Mouse (Mus musculus) cortical plate, adult 2 months (tissue): ENCODE results near the gene Txn2. TPM values are rescaled to one million over a fixed set of nuclear protein-coding genes. Genes with fewer than 3 reads are reported as not detected.

Source experiments
- H3K27ac ChIP-seq: fragments of 200-500 bp; 2 replicates; pipeline ENCODE4 v1.5.1; 2012; ENCODE audit warnings: low read length, control low read depth, inconsistent platforms; ENCODE audit not compliant: insufficient read depth
- H3K4me1 ChIP-seq: fragments of 200-500 bp; 2 replicates; pipeline ENCODE4 v1.6.1; 2011; ENCODE audit warnings: low read length; ENCODE audit not compliant: control insufficient read depth, insufficient read depth
- H3K4me3 ChIP-seq: fragments of 200-500 bp; 2 replicates; pipeline ENCODE4 v1.5.1; 2011; ENCODE audit warnings: mild to moderate bottlenecking, low read length, control low read depth; ENCODE audit not compliant: insufficient read depth
- CTCF ChIP-seq: fragments of 200-500 bp; IDR thresholded peaks from 2 replicates; pipeline ENCODE4 v1.5.1; 2011; ENCODE audit warnings: mild to moderate bottlenecking, control low read depth, low read length; ENCODE audit not compliant: insufficient read depth; ENCODE audit errors: extremely low read depth
- POLR2A ChIP-seq: fragments of 200-500 bp; IDR thresholded peaks from 2 replicates; pipeline ENCODE4 v1.6.1; 2011; ENCODE audit warnings: mild to moderate bottlenecking, low read length, control low read depth; ENCODE audit not compliant: insufficient read depth; ENCODE audit errors: extremely low read depth
- polyA plus RNA-seq: library from polyadenylated mRNA; depleted of rRNA; stranded (reverse); fragments of >200 nt; gene quantifications from 2 replicates; pipeline ENCODE4 v1.2.3, GENCODE M21; 2012

Gene Txn2
- polyA plus RNA-seq, 1 experiment: 197 TPM

DNA sequence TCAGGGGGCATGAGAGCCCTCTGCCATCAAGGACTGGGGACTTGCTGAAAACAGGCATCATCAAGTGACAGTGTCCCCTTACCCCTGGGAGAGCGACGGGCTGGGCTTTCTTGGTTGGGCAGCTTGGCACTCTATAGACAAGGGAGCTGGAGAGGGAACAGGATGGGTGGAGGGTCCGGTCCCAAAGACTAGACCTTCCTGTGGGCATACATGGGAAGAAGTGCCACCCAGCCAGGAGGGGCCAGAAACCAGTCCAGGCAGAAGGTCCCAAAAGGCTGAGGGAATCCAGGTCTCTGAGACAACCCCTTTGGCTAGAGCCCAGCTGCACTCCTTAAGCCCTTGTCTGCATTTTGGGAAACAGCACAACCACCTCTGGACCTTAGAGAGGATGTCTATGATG is 14.3 kb downstream of the Txn2 start:
- no peak overlapping the region for H3K27ac ChIP-seq
- TF ChIP-seq CTCF: no peak
- TF ChIP-seq POLR2A: no peak
- no peak overlapping the region for H3K4me3 ChIP-seq
- H3K4me1 ChIP-seq: no peaks in the 10 kb centered on the region

- no peaks in the 10 kb centered on the region for H3K4me1 ChIP-seq
- TF ChIP-seq POLR2A (no peak), CTCF (no peak)
- no peak overlapping the region for H3K4me3 ChIP-seq
- no peak overlapping the region for H3K27ac ChIP-seq
Observed at GRCm38 (mm10) chr15:77913054-77913453, 15.8 kb downstream of the Txn2 start.

GRCm38 (mm10) chr15:77912585-77912984 is 16.2 kb downstream of the Txn2 start:
- no peaks in the 10 kb centered on the region for H3K4me1 ChIP-seq
- no peak overlapping the region for H3K4me3 ChIP-seq
- no peak for TF ChIP-seq CTCF
- TF ChIP-seq POLR2A: no peak
- H3K27ac ChIP-seq: peak overlapping the region; percentile 14; the same call in 1 of the 2 replicates

GRCm38 (mm10) chr15:77912048-77912447 is 16.8 kb downstream of the Txn2 start:
- Histone ChIP-seq H3K27ac (peak overlapping the region; percentile 14; the same call in 1 of the 2 replicates), H3K4me1 (no peaks in the 10 kb centered on the region), H3K4me3 (no peak overlapping the region)
- no peak for TF ChIP-seq CTCF
- no peak for TF ChIP-seq POLR2A

DNA sequence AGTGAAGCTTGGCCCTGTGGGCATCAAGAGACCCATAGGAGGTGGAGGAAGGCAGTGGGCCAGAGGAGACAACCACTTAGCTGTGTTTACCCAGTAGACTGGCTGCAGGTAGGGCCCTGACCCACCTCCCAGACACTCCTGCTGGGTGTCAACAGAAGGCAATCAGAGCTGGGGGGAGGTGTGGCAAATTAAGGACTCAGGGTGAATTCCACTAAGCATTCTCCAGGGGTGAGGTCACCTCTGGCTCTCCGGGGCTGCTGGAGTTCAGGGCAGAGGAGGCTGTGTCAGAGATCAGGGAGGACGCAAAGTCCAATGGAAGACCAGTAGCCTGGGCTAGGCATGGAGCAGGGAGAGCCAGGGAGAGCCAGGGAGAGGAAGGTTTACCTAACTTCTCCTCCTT is 17.7 kb downstream of the Txn2 start:
- Histone ChIP-seq H3K4me1 (no peaks in the 10 kb centered on the region), H3K27ac (no peak overlapping the region), H3K4me3 (no peak overlapping the region)
- TF ChIP-seq POLR2A (no peak), CTCF (no peak)

DNA sequence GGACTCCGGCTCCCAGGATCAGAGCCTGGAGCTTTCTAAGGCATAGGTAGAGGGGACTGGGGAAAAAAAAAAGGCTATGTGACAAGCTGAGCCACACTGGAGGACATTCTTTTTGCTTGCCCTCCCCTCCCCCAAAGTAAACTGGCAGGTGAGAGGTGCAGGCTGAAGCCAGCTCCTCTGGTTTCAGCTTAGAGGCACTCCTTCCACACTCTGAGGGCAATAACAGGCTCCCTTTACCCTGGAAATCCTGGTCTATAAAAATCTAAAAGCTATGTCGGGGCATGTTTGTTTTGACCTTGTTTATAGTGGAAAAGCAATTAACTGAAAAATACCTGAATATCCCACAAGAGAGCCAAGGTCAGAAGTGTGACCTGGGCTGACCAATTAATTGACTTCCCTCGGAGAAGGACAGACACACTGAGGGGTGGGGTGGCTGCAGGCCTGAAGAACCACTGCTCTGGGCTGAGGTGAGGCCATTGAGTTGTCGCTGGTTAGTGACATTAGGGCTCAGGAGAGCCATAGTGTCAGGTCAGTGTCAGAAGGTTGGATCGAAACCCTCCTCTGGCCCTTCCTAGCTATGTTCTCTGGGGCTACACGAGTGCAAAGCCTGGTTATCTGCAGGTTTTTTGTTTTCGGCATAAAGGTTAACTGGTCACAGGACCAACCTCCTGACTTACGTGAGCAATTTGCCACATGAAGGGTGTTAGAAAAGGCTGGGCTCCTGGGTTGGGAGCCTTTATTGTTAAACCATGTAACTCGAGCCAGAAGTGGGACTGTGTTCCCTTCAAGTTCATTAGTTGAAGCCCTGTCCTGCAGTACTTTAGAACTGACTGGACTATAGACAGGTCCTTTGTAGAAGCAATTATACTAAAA is 20.9 kb downstream of the Txn2 start:
- no peak overlapping the region for H3K4me3 ChIP-seq
- TF ChIP-seq POLR2A: no peak
- TF ChIP-seq CTCF: no peak
- H3K27ac ChIP-seq: no peak overlapping the region
- H3K4me1 ChIP-seq: no peaks in the 10 kb centered on the region

DNA sequence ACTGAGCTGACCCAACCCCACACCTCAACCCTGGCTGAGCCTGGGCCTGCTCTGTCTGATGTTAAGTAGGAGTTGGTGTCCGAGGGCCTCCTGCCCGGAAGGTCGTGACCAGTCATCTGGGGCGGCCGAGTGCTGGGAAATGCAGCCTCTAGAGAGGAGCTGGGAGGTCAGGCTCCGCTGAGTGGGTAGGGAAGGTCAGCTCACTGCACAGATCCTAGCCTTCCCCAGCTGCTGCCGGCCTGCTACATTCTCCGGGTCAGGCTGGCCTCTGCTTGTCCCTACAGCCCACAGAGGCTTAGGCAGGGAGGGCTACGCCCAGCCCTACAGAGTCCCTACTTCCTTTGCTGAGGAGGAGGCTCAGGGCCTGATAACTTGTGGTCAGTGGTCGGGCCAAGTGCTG is 22.3 kb downstream of the Txn2 start:
- H3K4me3 ChIP-seq: no peak overlapping the region
- no peak overlapping the region for H3K27ac ChIP-seq
- no peak for TF ChIP-seq POLR2A
- no peaks in the 10 kb centered on the region for H3K4me1 ChIP-seq

- no peak overlapping the region for H3K27ac ChIP-seq
- TF ChIP-seq CTCF (no peak), POLR2A (no peak)
- no peak overlapping the region for H3K4me3 ChIP-seq
- no peaks in the 10 kb centered on the region for H3K4me1 ChIP-seq
Observed at GRCm38 (mm10) chr15:77906081-77906480, 22.7 kb downstream of the Txn2 start.

DNA sequence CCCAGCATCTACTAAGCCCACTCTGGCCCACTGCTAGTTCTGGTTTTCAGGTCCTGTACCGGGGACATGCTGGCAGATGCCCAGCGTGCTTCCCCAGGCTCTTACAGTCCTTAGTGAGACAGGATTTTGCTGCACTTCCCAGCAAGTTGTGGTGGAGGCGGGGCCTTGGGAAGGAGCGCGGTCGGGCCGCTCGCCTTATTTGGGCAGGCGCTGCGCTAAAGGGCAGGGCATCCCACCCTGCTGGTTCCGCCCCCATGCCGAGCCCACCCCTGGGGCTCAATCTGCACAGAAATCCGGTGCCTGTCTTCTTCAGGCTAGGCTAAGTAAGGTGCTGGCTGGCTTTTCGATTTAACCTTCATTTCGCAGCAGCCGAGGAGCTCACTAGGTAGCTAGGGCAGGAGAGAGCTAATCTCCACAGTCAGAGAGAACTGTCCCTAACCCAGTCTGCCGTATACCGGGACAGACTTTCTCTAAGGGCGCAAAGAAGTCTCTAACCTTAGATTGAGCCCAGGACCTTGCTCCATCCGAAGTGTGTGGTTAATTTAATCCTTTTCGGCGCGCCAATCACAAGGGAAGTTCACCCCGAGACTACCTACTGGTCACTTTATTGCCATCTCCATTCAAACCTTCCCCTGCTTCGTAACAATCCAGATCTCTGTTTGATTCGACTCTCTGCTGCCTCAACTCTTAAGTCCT is 23.4 kb downstream of the Txn2 start:
- Histone ChIP-seq H3K27ac (no peak overlapping the region), H3K4me3 (peak overlapping the region; percentile 4; the same call in 1 of the 2 replicates), H3K4me1 (no peaks in the 10 kb centered on the region)
- TF ChIP-seq POLR2A: no peak
- no peak for TF ChIP-seq CTCF

DNA sequence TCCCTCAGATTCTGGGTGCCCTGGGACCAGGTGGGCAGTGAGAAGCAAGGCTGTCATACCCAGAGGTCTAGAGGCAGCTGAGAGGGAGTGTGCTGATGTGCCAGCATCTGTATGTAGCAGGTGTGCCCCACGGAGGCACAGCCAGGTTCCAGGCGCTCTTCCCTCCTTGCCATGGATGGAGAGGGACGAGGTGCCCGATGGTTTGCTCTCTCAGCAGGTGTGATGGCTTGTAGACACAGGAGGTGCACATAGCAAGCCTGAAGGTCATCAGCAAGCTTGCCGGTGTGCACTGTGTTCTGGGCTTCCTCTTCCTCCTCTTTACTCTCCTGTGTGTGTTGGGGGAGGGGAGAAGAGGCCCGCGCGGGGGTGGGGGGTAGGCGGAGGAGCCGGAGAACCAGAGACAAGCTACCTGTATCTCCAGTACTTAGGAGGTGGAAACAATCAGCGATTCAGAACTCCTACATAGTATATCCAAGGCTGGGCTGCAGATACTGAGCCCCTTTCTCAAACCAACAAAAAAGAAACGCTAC is 24.4 kb downstream of the Txn2 start:
- Histone ChIP-seq H3K4me1 (no peaks in the 10 kb centered on the region), H3K27ac (no peak overlapping the region), H3K4me3 (no peak overlapping the region)
- TF ChIP-seq POLR2A (no peak), CTCF (no peak)
